Mouse (Mus musculus) liver (tissue): ENCODE measurements around the gene Gpr3.

ENCODE experiments used
- DNase-seq: peaks from one replicate; pipeline ENCODE4 v3.0.0-alpha.2; 2020; ENCODE audit warnings: mixed read lengths

The Gpr3 gene

DNA sequence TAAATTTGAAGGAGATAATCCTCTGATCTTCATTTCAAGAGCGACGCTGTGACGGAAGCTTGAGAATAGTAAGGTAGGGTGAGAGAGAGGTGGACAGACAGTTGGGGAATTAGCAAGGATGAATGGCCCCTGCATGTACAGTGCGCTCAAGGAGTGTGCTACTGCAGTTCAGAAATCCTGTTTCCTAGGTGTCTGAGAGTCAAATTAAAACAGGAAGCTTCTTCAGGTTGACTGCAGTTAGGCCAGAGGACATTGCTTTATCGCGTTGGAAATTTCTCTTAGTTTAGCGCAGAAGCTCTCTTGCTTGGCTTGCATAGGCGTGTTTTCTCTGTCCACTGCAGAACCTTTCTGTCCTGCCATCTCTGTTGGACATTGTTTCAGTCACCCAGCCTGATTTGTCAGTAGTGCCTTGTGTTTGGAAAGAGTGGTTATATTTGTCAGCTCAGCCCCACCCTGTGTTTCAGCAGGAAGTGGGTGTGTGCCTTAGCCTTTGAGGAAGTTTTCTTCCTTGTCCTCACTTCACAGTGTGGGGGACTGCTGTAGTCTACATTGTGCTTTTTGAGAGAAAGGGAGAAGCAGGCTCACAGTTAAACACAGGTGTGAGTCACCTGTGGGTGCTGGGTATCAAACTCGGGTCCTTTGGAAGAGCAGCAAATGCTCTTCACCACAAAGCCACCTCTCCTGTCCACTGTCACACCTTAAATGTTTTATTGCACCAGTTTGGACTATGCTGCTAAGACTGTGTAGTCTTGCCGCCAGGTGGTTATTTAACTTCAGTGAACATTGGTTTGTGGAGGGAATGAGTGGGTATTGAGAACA lies 42.9 kb downstream of the Gpr3 start:
- DNase-seq: no peak

DNA sequence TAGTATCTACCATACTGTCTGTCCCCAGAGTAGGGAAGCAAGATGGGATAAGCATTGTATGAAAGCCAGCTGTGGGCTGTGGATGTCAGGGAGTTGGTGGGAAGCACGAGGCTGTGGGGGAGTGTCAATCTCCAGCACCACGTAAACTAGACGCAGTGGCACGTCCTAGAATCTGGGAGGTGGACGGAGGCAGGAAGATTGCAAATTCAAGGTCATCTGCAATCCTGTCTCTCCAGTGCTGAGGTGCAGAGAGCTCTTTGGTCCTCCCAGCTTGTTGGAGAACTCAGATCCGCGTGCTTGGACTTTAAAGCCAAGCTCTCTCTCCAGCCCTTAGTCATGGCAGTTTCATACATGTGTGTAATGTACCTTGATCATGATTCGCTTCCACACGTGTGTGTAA lies 45.6 kb downstream of the Gpr3 start:
- DNase-seq: no peak

DNA sequence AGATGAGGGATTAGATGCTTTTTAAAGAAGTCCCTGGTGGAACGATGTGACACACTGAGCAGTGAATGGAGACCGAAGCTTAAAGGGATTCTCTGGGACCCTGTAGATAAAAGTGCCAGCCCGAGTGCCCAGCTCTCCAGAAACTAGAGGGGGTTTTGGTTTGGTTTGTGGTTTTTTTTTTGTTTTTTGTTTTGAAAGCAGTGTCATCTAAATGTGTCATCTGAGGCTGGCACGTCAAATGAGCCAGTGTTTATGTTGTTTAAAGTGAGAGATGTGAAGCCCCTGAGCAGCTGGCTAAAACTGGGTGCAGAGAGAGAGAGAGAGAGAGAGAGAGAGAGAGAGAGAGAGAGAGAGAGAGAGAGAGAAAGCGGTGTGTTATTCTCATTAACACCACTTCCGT lies 50.1 kb downstream of the Gpr3 start:
- no peak for DNase-seq

DNA sequence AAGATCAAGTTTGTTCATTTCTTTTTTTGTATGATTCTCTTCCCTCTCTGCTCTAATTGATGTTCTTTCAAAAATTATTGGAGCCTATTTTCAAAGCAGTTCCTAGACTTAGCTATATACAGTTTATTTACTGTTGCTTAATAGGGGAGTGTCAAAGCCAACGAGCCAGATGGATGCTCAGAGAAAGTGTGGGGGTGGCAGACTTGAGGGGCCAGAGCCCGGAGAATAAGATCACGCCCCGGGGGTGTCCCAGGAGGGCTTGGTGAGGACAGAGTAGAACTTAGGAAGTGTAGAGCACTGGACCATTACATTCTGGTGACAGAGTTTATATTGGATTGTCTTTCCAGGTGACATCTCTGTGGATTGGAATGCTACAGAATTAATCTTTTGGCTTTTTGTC lies 51.5 kb downstream of the Gpr3 start:
- no peak for DNase-seq

DNA sequence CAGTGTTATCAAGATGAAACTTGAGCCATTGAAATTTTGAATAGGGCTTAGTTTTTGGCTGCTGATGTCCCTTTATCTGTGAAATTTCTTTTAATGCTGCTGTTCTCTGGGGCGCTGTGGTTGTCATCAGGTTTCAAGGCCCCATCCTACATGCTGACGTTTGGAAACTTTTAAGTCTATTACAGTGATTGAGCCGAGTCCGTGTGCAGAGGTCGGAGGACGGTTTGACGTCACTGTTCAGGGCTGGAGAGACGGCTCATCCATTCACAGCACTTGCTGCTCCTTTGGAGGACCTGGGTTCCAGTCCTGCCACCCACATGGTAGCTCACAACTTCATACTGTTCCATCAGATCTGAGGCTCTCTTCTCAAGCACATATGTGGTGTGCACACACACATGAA lies 52.1 kb downstream of the Gpr3 start:
- no peak for DNase-seq

DNA sequence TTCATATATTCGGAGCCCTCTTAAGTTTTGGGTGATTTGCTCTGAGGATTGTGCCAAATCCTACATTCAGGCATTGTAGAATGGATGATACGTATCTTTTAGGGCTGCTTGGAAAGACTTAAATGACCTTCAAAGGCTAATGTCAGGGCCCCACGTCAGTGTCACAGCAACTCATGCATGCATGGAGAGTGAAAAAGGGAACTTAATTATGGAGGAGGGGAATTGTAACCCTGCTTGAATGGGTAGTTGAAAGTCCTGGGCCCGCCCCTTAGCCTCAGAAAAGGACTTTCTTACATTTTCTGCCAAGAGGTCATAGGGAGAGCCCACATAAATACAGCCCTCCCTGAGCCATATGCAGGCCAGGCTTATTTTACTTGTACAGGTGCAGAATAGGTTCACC lies 52.7 kb downstream of the Gpr3 start:
- no peak for DNase-seq
